Mouse (Mus musculus) lung, postnatal 10 days (tissue): ENCODE results near the gene Zfp683.
A peak's percentile ranks its signal among the peaks of the same experiment; 100 is the strongest.

Experiments
- DNase-seq: peaks from one replicate; pipeline ENCODE4 v3.0.0; 2021

Zfp683 gene

DNA sequence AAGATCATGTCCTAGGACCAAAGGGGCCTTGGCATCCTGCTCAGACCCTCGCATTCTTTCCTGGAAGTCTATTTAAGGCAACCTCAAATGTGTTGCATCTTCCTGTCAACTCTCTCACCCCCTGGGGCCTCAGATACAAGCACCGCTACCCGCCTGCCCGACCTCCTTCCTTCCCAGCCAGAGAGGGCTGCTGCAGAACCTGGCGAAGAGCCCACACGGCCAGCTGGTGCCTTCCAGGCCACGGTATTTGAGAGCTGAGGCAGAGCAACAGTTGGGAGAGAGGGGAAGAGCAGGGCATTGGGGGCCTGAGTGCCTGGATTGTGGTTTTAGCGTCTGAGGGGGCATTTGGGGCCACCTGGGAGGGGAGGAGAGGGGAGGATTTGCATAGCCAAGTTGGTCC is 1.1 kb upstream of the Zfp683 start:
- DNase-seq = peak; percentile 62

DNA sequence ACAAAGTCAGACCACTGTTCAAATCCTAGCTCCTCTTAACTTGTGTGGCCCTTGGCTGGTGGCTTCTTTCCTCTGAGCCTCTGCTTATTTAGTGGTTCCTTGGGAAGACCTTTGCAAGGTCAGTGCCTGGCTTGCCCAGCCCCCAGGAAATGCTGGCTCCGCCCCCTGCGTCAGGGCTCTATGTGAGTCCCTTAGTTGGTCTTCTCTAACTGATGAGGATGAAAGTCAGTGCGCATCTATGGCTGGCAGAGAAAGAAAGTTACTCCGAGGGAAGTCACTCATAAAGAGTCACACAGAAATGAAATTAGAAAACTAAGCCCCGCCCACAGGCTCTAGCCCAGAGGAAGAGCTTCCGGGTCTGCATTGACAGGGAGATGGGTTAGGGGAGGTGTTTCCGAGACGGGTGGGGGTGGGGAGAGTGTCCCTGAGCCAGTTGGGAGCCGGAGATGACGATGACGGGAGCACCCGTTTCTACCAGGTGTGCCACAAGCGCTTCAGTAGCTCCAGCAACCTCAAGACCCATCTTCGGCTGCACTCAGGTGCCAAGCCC is 4.6 kb downstream of the Zfp683 start:
- DNase-seq = no peak

DNA sequence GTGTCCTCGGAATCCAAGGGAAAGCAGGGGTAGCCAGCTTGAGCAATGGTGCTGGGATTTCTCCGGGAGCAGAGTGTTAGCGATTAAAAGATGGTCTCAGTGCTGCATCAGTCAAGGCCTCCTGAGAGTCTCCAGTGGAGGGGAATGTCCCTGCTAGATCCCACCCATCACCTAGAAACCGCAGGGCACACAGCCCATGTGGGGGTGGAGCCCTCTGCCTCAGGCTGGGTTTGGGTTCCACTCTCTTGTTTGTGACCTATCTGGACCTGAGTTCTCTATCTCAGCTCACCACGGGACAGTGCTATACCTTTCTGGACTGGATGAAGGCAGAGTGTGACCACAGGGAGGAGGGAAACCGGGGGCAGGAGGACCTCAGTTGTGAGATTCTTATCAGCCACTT is 5.3 kb downstream of the Zfp683 start:
- DNase-seq = no peak

DNA sequence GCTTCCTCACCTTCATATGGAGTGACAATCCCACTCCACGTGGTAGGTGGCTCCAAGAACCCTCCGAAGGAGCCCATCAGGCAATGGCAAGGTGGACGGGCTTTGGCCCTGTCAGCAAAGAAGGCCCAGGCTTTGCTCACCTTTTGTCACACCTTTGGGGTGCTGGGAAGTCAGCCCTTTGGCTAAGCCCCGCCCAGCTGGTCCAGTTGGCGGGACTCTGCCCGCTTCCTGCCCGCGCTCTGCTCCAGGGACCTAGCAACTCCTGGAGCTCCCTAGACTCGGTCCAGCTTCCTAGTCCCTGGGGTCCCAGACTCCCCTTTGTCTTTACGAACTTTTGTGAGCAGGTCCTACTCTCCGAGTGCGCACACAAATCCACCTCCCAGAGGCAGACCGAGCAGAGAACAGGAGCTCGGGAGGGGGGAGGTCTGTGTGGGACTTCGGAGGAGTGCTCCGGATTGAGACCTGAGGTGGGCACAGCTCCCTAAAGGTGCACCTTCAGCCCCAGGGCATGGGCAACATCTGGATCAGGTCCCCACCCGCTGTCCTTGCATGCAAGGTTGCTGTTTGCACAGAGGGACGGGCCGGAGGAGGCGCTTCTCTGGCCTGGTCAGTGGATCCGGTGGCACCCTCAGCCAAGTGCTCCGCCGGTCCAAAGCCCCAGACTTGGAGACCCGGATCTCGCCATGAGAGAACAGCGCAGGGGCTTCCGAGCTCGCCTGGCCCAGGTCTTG is 6.7 kb downstream of the Zfp683 start, which contains the start of gene Crybg2:
Gene Crybg2, plus strand, starts transcription at position 681 of the 731 bp plus-strand sequence.
- DNase-seq = no peak

DNA sequence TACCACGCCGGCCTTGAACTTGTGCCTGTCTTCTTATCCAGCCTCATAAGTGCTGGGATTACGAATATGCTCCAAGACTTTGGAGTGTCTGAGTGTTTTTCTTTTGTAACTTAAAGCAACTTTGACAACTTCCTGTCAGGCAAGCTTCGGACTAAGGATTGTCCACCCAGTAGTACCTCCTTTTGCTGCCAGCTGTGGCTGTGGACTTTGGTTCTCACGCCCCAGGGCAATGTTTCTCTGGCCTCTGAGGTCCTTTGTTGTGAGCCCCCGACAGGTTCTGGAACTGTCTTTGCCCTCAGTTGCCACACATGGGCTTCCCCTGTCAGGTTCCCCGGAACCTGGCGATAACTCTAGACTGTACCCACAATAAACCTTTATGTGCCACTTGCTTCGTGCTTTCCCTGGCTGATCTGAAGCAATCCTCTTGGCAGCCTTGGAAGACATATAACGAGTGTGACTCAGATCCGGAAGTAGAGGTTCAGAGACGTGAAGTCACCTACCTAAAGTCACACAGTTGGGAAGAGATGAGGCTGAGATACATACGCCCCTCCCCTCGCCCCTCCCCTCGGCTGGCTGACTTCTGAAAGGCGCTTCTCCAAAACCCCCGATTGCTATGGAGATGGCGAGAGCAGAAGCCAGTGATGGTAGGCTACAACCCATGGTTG is 7.7 kb downstream of the Zfp683 start:
- no peak for DNase-seq

DNA sequence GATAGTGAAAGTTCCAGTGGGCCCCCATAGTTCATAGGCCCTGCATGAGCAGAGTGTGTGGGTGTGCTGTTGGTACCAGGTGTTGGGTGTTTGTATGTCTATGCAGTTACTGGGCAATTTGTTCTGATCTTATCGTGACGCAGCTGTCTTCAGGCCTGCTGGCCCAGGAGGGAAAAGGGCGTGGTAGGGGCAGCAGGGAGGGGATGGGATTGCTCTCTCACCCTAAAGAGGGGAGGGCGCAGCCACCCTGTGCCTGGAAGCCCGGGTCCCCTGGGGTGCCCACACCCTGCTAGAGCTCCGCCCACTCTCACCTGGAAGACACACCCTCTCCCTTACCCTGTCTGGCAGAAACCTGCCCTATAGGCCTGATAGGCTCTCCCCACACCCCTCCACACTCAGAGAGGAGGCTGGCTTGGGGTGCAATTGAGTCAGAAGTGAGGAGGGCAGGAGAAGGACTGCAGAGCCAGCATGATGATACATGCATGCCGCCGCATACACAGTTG is 8.4 kb downstream of the Zfp683 start:
- DNase-seq = no peak

DNA sequence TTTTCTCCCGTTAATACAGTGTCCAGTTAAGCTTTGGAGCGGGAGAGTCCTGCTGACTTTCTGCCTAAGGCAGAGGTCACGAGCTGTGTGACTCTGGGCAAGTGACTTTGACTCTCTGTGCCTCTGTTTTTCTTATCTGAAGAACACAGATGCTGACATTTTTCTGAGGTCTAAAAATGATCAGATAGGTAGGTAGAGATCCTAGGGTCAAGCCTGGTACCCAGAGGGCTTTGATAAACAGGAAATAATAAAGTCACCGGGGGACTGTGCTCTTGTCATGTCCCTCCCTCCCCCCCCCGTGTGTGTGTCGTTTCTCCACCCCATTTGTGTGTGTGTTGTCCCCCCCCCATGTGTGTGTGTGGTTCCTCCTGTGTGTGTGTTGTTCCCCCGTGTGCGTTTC is 8.9 kb downstream of the Zfp683 start:
- no peak for DNase-seq

DNA sequence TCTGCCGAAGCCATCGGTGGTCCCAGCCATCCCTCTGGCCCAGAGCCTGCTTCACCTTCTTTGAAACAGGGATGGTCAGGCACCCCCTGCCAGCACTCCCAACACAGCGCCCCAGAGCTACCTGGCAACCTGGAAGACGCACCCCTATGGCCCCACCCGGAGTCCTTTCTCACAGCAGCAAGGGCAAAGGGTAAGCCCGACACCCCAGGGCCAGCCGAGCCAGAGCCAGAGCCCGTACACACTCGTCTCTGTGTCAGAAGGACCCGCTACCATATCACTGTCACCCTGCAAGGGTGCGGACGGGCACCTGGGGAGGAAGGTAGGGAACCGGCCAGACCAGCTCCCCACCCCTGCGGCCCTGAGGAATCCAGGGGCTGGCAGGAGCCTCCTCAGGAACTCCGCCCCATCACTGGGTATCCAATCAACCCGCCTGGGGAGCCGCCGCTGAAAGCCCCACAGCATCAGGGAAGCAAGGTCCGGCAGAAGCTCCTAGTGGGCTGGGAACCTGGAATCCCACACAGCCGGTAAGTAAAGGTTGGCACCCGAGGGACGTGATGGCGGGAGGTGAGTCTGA is 11.9 kb downstream of the Zfp683 start:
- peak; percentile 24 for DNase-seq

DNA sequence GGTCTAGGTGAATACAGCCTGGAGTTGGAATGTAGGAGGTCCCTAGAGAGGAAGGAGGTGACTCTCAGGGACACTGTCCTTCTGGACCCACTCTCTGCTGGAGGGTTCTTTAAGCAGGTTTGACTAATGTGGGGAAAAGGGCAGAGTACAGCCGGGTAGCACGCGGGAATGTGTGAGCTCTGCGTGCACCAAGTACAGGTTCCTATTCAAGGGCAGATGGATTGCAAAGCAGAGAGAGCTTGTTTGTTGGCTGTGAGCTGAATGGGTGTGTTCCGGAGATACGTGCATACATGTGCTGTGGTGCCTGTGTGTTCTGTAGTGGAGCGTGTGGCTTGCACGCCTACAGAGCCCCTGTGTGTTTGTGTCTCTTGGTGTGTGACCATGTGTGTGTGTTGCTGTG is 13.7 kb downstream of the Zfp683 start:
- no peak for DNase-seq

DNA sequence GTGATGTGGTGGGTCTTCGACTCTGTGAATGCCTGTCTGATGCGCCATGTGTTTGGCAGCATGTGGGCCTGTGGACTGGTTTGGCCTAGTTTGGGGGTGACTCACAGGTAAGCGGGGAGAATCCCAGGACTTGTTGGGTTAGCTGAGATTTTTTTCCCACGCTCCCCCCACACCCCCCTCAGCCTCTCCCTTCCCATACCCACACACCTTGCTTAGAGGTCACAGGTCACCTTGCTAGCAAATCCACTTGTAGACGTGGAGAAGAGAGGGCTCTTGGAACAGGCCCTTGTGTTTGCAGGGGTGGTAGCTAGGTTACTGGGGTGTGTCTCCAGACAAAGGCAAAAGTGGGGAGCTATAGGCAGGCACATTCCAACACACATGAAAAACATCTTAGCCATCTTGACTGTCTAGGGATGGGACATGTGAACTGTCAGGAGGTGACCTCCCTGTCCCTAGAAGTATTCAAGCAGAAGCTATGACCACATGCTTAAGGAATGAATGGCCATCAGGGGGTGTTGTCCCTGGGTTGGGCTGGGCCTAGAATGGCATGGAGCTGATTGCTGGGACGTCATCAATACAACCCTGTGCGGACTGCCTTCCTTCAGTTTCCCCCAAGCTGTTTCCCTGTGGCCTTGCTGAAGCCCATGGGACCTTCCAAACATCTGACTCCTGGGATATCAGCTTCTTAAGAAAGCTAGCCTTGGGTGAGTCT is 14.4 kb downstream of the Zfp683 start:
- DNase-seq = no peak

DNA sequence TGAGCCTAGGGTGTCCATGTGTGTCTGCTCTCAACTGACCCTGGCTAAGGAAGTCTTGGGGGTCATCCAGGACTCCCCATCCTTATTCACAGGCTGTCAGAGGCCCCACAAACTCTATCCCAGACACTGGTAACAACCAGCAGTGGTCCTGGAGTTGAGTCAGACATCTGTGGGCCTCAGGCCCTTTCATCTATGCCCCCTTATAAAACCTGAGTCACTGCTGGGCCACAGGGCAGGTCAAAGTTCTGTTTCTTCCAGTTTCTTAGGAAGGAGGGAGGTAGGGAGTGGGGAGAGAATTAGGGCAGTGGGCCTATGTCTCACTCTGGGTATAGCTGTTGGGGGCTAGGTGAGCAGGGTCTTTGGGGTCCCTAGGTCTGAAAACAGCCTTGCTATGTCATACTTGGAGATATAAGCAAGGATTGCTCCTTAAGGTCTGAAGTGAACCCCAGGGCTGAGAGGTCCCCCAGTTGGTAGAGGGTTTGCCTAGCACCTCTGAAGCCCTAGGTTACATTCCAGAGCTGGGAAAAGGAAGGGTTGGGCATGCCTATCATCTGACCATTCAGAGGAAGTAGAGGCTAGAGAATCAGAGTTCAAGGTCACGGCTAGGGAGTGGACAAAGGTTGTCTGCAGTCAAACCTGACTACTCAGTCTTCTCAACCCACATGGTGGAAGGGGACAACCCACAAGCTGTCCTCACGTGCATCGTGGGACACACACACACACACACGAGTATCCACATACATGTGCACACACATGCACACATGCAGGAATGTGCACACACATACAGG is 15.3 kb downstream of the Zfp683 start:
- DNase-seq = no peak

DNA sequence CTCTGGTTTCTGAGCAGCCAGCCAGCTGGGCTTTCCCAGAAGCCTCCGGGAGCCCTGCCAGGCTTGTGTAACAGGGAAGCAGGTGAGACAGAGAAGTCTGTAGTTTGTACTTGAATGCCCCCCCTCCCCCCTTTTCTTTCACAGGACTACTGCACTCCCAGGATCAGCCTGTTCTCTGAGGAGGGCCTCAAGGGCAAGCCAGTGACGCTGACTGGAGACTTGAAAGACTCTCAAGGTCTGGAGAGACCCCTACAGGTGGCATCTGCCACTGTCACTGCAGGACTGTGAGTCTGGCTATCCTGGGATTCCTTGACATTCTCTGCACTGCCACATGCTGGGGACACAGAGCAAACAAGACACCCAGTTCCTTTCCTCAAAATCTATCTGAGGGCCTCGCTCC is 25.1 kb downstream of the Zfp683 start:
- DNase-seq = peak; percentile 75

DNA sequence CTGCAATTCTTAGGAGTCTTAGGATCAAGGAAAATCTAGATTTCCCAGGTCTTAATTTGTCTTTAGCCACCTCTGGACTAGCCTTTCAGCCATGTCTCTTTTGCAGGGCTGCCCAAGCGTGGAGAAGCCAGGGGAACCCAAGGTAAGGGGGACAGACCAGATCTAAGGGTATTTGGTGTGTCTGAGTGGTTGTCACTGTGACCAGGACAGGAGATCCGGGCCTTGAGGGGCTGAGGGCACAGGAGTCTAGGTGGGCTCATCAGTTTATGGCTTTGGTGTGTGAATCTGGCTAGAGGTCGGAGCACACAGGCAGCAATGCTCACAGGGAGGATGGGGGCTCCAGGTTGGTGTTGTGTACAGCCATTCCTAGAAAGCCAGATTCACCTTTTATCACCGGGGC is 27.0 kb downstream of the Zfp683 start:
- no peak for DNase-seq

DNA sequence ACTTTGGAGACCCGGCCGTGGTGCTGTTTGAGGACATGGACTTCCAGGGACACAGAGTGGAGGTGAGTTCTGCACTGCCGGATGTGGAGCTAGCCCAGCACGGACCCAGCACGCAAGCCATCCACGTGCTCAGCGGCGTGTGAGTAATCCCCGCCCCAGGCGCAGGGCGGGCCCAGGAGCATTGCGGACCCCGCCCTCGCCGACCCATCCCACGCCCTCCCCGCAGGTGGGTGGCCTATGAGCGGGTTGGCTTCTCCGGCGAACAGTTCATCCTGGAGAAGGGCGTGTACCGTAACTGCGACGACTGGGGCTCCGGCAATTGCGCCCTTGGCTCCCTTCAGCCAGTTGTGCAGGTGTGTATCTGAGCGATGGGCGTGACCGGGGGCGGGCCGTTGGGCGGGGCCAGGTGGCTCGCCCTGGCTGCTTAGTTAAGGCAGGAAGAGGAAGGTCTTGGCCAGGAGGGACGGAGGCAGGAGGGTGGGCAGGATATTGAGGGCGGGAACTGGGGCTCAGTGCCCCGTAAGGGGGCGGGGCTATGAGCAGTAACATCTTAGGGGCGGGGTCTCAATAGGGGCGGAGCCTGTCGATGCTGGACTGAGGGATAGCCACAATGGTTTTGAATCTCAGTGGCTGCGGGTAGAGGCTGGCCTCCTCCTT is 28.2 kb downstream of the Zfp683 start:
- DNase-seq = peak; percentile 86

DNA sequence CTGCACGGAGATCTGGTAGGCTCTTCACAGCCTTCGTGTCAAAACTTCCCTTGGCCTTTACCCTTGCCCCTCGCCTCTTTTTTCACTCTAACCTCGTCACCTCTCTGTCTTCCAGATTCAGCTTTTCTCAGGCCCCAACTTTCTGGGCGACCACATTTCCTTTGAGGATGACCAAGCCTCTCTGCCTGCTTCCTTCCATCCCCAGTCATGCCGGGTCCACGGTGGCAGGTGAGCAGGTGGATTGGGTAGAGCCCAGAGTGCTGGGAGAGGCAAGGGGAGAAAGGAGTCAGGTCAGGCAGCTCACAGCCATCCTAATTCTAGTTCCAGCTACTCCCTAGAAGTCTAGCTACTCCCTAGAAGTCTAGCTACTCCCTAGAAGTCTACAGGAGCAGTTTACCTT is 28.8 kb downstream of the Zfp683 start:
- DNase-seq = no peak

DNA sequence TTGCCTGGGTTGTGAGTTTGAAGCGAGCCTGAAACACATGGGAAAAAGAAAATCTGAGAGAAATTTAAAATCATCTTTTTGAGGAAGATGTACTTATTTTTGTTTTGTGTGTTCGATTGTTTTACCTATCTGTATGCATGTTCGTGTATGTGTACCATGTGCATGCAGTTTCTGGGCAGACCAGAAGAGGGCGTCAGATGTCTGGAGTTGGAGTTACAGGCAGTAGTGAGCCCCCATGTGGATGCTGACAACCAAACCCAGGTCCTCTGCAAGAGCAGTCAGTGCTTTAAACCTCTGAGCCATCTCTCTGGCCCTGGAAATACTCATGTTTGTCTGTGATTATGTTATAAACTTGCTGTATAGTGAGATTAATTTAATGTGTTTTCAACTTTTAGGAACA is 31.4 kb downstream of the Zfp683 start:
- no peak for DNase-seq

DNA sequence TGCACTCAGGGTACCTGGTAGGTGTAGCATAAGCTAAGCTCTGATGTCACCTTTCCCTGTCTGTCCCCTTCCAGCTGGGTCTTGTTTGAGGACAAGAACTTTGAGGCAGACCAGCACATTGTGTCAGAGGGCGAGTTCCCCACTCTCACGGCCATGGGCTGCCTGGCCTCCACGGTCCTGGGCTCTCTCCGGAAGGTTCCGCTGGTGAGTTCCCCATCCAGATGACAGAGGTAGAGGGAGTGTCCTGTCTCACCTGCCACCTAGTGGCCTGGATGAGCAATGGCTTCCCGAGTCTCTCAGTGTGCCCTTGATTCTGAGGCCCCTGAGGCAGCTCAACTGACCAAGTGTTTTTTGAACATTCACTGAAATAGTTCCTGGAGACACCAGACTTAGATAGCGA is 33.8 kb downstream of the Zfp683 start:
- peak; percentile 49 for DNase-seq

DNA sequence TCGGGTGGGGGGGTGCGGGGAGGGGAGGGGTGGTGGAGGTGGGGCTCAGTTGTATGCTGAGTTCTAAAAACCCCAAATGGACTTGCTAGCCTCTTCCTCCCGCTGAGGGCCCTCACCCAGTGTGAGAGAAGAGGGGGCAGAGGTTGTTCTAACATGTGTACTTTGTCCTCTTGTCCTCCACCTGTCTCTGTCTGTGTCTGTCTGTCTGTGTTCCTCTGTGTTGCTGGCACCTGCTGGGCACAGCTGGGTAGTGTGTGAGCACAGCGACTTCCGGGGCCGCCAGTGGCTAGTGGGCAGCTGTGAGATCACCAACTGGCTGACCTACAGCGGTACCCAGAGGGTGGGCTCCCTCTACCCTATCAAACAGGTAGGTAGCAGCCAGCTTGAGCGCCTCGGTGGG is 35.4 kb downstream of the Zfp683 start:
- DNase-seq = no peak

DNA sequence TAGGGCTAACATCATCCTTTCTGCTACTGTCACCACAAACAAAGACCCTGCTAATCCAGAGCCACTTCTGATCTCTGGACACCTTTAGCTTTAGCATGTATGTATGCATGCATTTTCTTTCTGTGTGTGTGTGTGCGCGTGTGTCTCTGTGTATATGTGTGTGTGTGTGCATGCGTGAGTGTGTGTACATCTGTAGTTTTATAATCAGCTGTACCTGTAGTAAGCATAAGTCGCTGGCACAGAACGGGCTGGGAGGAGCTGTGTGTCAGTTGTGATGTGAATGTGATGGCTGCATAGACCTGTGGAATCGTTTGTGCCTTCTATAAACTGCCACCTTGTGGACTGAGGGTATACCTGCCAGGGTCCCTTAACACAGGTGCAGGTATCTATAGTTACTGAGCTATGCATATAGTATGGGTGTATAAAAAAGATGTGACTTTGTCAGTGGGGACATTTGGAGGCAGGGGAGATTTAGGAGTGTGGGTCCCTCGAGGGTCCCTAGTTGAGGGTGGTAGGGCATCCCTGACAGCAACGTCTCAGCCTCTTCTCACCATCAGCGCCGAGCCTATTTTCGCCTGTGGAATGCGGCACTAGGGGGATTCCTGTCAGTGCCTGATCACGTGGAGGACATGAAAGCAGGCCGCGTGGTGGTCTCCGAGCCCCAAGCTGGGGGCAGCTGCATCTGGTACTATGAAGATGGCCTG is 37.0 kb downstream of the Zfp683 start:
- DNase-seq = no peak

DNA sequence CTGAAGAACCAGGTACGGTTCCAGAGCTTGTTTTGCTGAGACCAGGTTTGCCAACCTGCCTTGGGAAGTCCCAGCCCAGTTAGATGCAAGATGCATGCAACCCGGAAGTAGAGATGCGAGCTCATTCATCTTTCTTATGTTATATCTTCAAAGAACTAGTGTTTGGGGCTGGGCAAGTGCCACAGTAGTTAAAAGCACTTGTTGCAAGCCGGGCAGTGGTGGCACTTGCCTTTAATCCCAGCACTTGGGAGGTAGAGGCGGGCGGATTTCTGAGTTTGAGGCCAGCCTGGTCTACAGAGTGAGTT is 37.5 kb downstream of the Zfp683 start:
- DNase-seq = no peak
